Mouse (Mus musculus) ZHBTc4 (cell line): Measurements from ENCODE around the gene 4930426L09Rik.

Experiments used
- DNase-seq: peaks from one replicate; pipeline ENCODE4 v3.0.0-alpha.2; 2011; ENCODE audit warnings: low read depth, low spot score

Gene 4930426L09Rik

GRCm38 (mm10) chr2:19011443-19011842, 13.3 kb downstream of the 4930426L09Rik start:
- DNase-seq: no peak

GRCm38 (mm10) chr2:19016348-19016747, 18.2 kb downstream of the 4930426L09Rik start:
- no peak for DNase-seq

DNA sequence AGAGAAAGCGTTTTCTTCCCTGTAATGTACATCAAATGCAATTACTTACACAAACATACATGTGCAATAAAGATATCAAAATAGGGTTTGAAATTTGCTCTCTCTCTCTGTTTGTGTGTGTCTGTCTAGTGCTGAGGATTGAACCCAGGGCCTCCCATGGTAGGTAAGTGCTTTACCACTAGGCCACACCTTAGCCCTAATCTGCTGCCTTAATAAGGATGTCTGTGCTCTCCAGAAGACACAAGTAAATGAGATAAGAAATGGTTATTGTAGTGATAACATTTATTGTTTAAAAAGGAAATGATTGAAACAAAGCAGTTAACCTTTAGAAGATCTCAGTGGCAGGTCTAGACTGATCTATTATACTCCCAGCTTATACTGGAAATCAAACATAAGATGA, 18.7 kb downstream of the 4930426L09Rik start:
- DNase-seq: no peak

DNA sequence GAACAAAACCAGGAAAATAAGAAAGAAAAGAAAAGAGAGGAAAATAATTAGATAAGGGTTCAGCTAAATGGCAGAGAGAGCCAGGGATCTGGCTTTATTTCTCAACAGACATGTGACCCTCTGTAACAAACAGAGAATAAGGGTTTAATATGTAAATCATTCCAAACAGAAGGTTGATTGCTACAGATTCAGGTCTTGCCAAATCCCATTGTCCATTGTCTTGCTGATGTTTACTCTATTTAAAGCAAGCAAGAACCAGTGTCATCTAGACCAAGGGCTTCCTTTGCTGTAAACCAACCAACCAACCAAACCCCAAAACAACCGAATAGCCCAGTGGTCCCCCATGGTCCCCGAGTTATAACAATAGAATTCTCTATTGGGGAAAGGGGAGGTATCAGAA, 19.9 kb downstream of the 4930426L09Rik start:
- peak; percentile 65 for DNase-seq

GRCm38 (mm10) chr2:19024807-19025206, 26.7 kb downstream of the 4930426L09Rik start:
- DNase-seq: no peak

- DNase-seq: no peak
Observed at GRCm38 (mm10) chr2:19037430-19037829, 39.3 kb downstream of the 4930426L09Rik start.

GRCm38 (mm10) chr2:19037907-19038570, 39.9 kb downstream of the 4930426L09Rik start:
- no peak for DNase-seq

DNA sequence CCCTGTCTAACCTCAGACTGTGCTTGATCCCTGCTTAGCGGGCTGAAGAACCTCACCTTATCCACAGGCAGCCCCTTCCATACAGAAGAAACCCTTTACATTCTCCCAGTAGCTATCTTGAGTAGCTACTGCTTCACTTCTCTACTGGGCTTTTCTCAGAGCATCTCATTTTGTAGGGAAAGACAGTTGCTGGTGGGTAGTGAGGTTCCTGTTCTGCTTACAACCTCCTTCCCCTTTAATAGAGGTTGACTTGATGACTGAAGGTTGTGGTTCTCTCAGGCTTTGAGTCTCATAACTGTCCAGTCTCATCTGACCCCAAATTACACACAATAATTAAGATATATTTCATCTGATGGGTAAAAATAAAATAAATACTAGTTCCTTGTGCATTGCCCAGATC, 50.1 kb downstream of the 4930426L09Rik start:
- no peak for DNase-seq

GRCm38 (mm10) chr2:19049341-19049740, 51.2 kb downstream of the 4930426L09Rik start:
- no peak for DNase-seq
